Mouse (Mus musculus): ENCODE data around the gene Olfr653. TPM values are rescaled to one million over a fixed set of nuclear protein-coding genes. Genes with fewer than 3 reads are reported as not detected.

Olfr653 gene
- polyA plus RNA-seq (2015; fragmentation: Nextera tagmentation; extraction: Ambion mirVana) = not detected in 2 replicates

- DNase-seq (ENCODE audit: low spot score) (no peak), ATAC-seq (ENCODE audit: low FRiP score, low TSS enrichment) (no peak)
- H3K4me2 ChIP-seq (replicated peaks; ENCODE audit: low read depth) = no peak within 1 kb of the TSS
- WGBS = 53% methylated on average over 2 of the region's 2 CpGs
- H3K36me3 ChIP-seq (ENCODE audit: control insufficient read depth, insufficient read depth, low read length) = no peaks in the 10 kb centered on the region
- no peak for TF ChIP-seq EP300 (optimal IDR thresholded peaks at IDR 0.05)
- no peak for TF ChIP-seq CTCF (IDR thresholded peaks at IDR 0.05; ENCODE audit: low read depth)
- no peak within 1 kb of the TSS for H3K9ac ChIP-seq (ENCODE audit: low read length)
- no peaks in the 10 kb centered on the region for H3K9me3 ChIP-seq (ENCODE audit: control insufficient read depth, low read length)
- H3K27me3 ChIP-seq (ENCODE audit: control insufficient read depth, insufficient read depth, low read length) = no peaks in the 10 kb centered on the region
- no peak within 1 kb of the TSS for H3K4me3 ChIP-seq (ENCODE audit: low read depth, low read length)
- no peaks in the 10 kb centered on the region for H3K4me1 ChIP-seq (replicated peaks; ENCODE audit: control insufficient read depth, insufficient read depth)
- H3K27ac ChIP-seq (replicated peaks) = no peak within 1 kb of the TSS
These were observed at the start of gene Olfr653 for GRCm38 (mm10) chr7:104577014-104577413. Gene Olfr653, plus strand, starts transcription at chr7:104577314.

- Histone ChIP-seq H3K4me1 (replicated peaks; ENCODE audit: control insufficient read depth, insufficient read depth) (no peaks in the 10 kb centered on the region), H3K27ac (replicated peaks) (no peak within 1 kb of the TSS), H3K27me3 (ENCODE audit: control insufficient read depth, insufficient read depth, low read length) (no peaks in the 10 kb centered on the region), H3K36me3 (ENCODE audit: control insufficient read depth, insufficient read depth, low read length) (no peaks in the 10 kb centered on the region), H3K4me2 (replicated peaks; ENCODE audit: low read depth) (no peak within 1 kb of the TSS), H3K9ac (ENCODE audit: low read length) (no peak within 1 kb of the TSS), H3K4me3 (ENCODE audit: low read depth, low read length) (no peak within 1 kb of the TSS), H3K9me3 (ENCODE audit: control insufficient read depth, low read length) (no peaks in the 10 kb centered on the region)
- 65% methylated on average over 5 of the region's 5 CpGs for WGBS
- DNase-seq (ENCODE audit: low spot score) = no peak
- no peak for ATAC-seq (ENCODE audit: low FRiP score, low TSS enrichment)
- TF ChIP-seq CTCF (IDR thresholded peaks at IDR 0.05; ENCODE audit: low read depth) (no peak), EP300 (optimal IDR thresholded peaks at IDR 0.05) (no peak)
These were observed 27.3 kb upstream of the Olfr653 start, which contains the start of gene Olfr651 for GRCm38 (mm10) chr7:104549833-104550232. Gene Olfr651, plus strand, starts transcription at chr7:104550133.

GRCm38 (mm10) chr7:104552700-104553099 is 24.4 kb upstream of the Olfr653 start:
- Histone ChIP-seq H3K9ac (ENCODE audit: low read length) (no peak overlapping the region), H3K36me3 (ENCODE audit: control insufficient read depth, insufficient read depth, low read length) (no peaks in the 10 kb centered on the region), H3K4me3 (ENCODE audit: low read depth, low read length) (no peak overlapping the region), H3K27ac (replicated peaks) (no peak overlapping the region), H3K4me2 (replicated peaks; ENCODE audit: low read depth) (no peak overlapping the region), H3K27me3 (ENCODE audit: control insufficient read depth, insufficient read depth, low read length) (no peaks in the 10 kb centered on the region), H3K4me1 (replicated peaks; ENCODE audit: control insufficient read depth, insufficient read depth) (no peaks in the 10 kb centered on the region), H3K9me3 (ENCODE audit: control insufficient read depth, low read length) (no peaks in the 10 kb centered on the region)
- WGBS = 67% methylated on average over 1 of the region's 1 CpGs
- TF ChIP-seq CTCF (IDR thresholded peaks at IDR 0.05; ENCODE audit: low read depth) = no peak
- TF ChIP-seq EP300 (optimal IDR thresholded peaks at IDR 0.05) = no peak
- DNase-seq (ENCODE audit: low spot score) (no peak), ATAC-seq (ENCODE audit: low FRiP score, low TSS enrichment) (no peak)

GRCm38 (mm10) chr7:104560601-104561000 is 16.5 kb upstream of the Olfr653 start, which contains the start of gene Olfr652:
Gene Olfr652, plus strand, starts transcription at chr7:104560901.
- no peaks in the 10 kb centered on the region for H3K27me3 ChIP-seq (ENCODE audit: control insufficient read depth, insufficient read depth, low read length)
- no peaks in the 10 kb centered on the region for H3K9me3 ChIP-seq (ENCODE audit: control insufficient read depth, low read length)
- H3K4me3 ChIP-seq (ENCODE audit: low read depth, low read length) = no peak within 1 kb of the TSS
- no peak within 1 kb of the TSS for H3K9ac ChIP-seq (ENCODE audit: low read length)
- H3K4me1 ChIP-seq (replicated peaks; ENCODE audit: control insufficient read depth, insufficient read depth) = no peaks in the 10 kb centered on the region
- H3K27ac ChIP-seq (replicated peaks) = no peak within 1 kb of the TSS
- H3K36me3 ChIP-seq (ENCODE audit: control insufficient read depth, insufficient read depth, low read length) = no peaks in the 10 kb centered on the region
- DNase-seq (ENCODE audit: low spot score) (no peak), ATAC-seq (ENCODE audit: low FRiP score, low TSS enrichment) (no peak)
- TF ChIP-seq CTCF (IDR thresholded peaks at IDR 0.05; ENCODE audit: low read depth) (no peak), EP300 (optimal IDR thresholded peaks at IDR 0.05) (no peak)
- H3K4me2 ChIP-seq (replicated peaks; ENCODE audit: low read depth) = no peak within 1 kb of the TSS

- no peak for ATAC-seq (ENCODE audit: low FRiP score, low TSS enrichment)
- 89% methylated on average over 4 of the region's 4 CpGs for WGBS
- Histone ChIP-seq H3K4me1 (replicated peaks; ENCODE audit: control insufficient read depth, insufficient read depth) (no peaks in the 10 kb centered on the region), H3K36me3 (ENCODE audit: control insufficient read depth, insufficient read depth, low read length) (no peaks in the 10 kb centered on the region), H3K9ac (ENCODE audit: low read length) (no peak overlapping the region), H3K4me3 (ENCODE audit: low read depth, low read length) (no peak overlapping the region), H3K4me2 (replicated peaks; ENCODE audit: low read depth) (no peak overlapping the region), H3K9me3 (ENCODE audit: control insufficient read depth, low read length) (no peaks in the 10 kb centered on the region), H3K27ac (replicated peaks) (no peak overlapping the region), H3K27me3 (ENCODE audit: control insufficient read depth, insufficient read depth, low read length) (no peaks in the 10 kb centered on the region)
- DNase-seq (ENCODE audit: low spot score) = no peak
- TF ChIP-seq EP300 (optimal IDR thresholded peaks at IDR 0.05) (no peak), CTCF (IDR thresholded peaks at IDR 0.05; ENCODE audit: low read depth) (no peak)
These were observed 3.7 kb downstream of the Olfr653 start for GRCm38 (mm10) chr7:104580846-104581245.

- Histone ChIP-seq H3K4me3 (ENCODE audit: low read depth, low read length) (no peak overlapping the region), H3K27me3 (ENCODE audit: control insufficient read depth, insufficient read depth, low read length) (no peaks in the 10 kb centered on the region), H3K4me1 (replicated peaks; ENCODE audit: control insufficient read depth, insufficient read depth) (no peaks in the 10 kb centered on the region), H3K9me3 (ENCODE audit: control insufficient read depth, low read length) (no peaks in the 10 kb centered on the region), H3K9ac (ENCODE audit: low read length) (no peak overlapping the region), H3K4me2 (replicated peaks; ENCODE audit: low read depth) (no peak overlapping the region), H3K36me3 (ENCODE audit: control insufficient read depth, insufficient read depth, low read length) (no peaks in the 10 kb centered on the region), H3K27ac (replicated peaks) (no peak overlapping the region)
- TF ChIP-seq EP300 (optimal IDR thresholded peaks at IDR 0.05) = no peak
- no peak for TF ChIP-seq CTCF (IDR thresholded peaks at IDR 0.05; ENCODE audit: low read depth)
- ATAC-seq (ENCODE audit: low FRiP score, low TSS enrichment) (no peak), DNase-seq (ENCODE audit: low spot score) (no peak)
- 79% methylated on average over 4 of the region's 4 CpGs for WGBS
These were observed 4.3 kb downstream of the Olfr653 start for GRCm38 (mm10) chr7:104581429-104581828.

Measured in stomach, postnatal 0 days (tissue).